Mouse (Mus musculus) limb, embryonic 11.5 days (tissue): ENCODE results near the gene Gm44973. TPM values are rescaled to one million over a fixed set of nuclear protein-coding genes. Genes with fewer than 3 reads are reported as not detected.

Source experiments
- ATAC-seq: fragments of 200-750 bp; cut with Nextera tagmentation; 2 replicates; pipeline ENCODE4 v1.8.0; 2017; ENCODE audit warnings: low read depth; ENCODE audit not compliant: insufficient number of reproducible peaks, low FRiP score, low TSS enrichment
- DNase-seq: peaks from one replicate; pipeline ENCODE4 v3.0.0-alpha.2; 2015; ENCODE audit warnings: low spot score
- H3K27ac ChIP-seq: fragments of 300-500 bp; sonication (generic); replicated peaks from 2 replicates; pipeline ENCODE4 v1.5.1; 2014; ENCODE audit warnings: low read depth, mild to moderate bottlenecking, low read length
- H3K27me3 ChIP-seq: fragments of 300-500 bp; sonication (generic); 2 replicates; pipeline ENCODE4 v1.6.1; 2014; ENCODE audit warnings: mild to moderate bottlenecking, low read length, mixed read lengths; ENCODE audit not compliant: control insufficient read depth, insufficient read depth
- H3K36me3 ChIP-seq: fragments of 300-500 bp; sonication (generic); 2 replicates; pipeline ENCODE4 v1.6.1; 2014; ENCODE audit warnings: mild to moderate bottlenecking, low read length, moderate library complexity, mixed read lengths; ENCODE audit not compliant: control insufficient read depth, insufficient read depth
- H3K4me1 ChIP-seq: fragments of 300-500 bp; sonication (generic); 2 replicates; pipeline ENCODE4 v1.6.1; 2014; ENCODE audit warnings: low read length, mixed read lengths; ENCODE audit not compliant: control insufficient read depth, insufficient read depth
- H3K4me2 ChIP-seq: fragments of 300-500 bp; sonication (generic); 2 replicates; pipeline ENCODE4 v1.6.1; 2014; ENCODE audit warnings: low read depth, mild to moderate bottlenecking, moderate library complexity; ENCODE audit not compliant: severe bottlenecking
- H3K4me3 ChIP-seq: fragments of 300-500 bp; sonication (generic); 2 replicates; pipeline ENCODE4 v1.5.1; 2014; ENCODE audit warnings: low read depth, low read length
- H3K9ac ChIP-seq: fragments of 300-500 bp; sonication (generic); 2 replicates; pipeline ENCODE4 v1.6.1; 2014; ENCODE audit warnings: mild to moderate bottlenecking, low read length
- H3K9me3 ChIP-seq: fragments of 300-500 bp; sonication (generic); 2 replicates; pipeline ENCODE4 v1.6.1; 2016; ENCODE audit warnings: low read length; ENCODE audit not compliant: control insufficient read depth
- WGBS: fragments of 180-500 bp; shearing (Covaris S2); extraction: QIAGEN DNeasy Blood & Tissue Kit; methylation state at CpG from one replicate; pipeline ENCODE4 v1.1.7; 2014; 5-methylcytosine and 5-hydroxymethylcytosine counted together
- polyA plus RNA-seq: library from polyadenylated mRNA; unstranded; fragments of >200 nt; fragmentation: Nextera tagmentation; extraction: Ambion mirVana; gene quantifications from 2 replicates; pipeline ENCODE4 v1.2.1, GENCODE M21; 2014

Gene Gm44973
- polyA plus RNA-seq, 1 experiment from 2014 or later, result 0.45 TPM

DNA sequence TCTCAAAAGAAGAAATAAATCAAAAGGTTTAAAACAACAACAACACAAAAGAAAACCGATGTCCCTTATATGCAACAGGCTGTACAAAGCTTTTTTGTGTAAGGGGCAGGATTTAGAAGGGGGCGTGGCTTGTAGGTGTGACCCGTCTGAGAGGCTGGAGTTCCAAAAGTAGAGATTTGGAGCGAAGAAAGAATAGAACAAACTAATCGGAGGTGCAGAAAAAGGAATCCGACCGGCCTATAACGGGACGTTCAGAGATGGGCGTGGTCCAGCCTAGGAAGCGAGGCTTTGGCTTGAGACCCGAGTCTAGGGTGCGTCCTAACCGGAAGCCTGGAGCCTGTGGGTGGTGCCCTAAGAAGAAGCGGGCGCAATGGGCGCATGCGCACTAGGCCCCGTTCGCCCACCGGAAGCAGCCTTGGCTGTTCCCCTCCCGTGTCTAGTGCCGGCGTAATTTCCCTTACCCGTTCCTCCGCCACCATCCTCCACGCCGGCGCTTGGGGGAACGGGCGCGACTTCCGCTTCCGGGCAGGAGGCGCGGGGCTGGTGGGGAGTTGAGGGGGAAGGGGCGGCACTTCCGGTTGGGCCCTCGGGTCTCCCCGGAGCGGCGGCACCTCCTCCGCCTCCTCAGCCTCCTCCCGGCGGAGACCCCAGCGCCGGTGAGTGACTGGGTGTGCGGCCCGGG lies 4.8 kb downstream of the Gm44973 start, which contains the start of the genes Zfp865 and Ccdc106:
TSS of gene Zfp865 (plus strand) at position 377 of the 682 bp plus-strand sequence.
TSS of gene Ccdc106 (plus strand) at position 554 of the 682 bp plus-strand sequence.
- DNase-seq, result peak; percentile 99
- WGBS, result under 1% methylated on average over 46 of the region's 49 CpGs

DNA sequence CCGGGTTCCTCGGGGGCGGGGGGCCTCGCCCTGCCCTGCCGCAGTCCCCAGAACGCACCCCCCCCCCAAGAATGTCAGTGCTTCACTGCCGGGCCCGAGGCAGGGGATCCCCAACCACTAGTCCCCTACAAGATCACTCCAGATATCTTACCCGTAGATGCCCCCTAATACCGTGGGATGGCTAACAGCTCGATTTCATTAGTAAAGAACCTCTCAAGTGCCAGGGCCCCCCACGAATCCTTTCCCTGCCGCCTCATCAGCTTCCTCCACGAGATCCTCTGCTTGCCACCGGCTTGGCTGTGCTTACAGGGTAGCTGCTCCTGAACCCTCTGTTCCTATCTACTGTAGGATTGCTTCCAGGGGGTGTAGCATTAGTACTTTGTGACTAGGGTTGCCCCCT lies 5.4 kb downstream of the Gm44973 start:
- 0% methylated on average over 9 of the region's 15 CpGs for WGBS
- H3K27ac ChIP-seq, result peak overlapping the region; percentile 92
- H3K9me3 ChIP-seq, result no peaks in the 10 kb centered on the region
- H3K4me3 ChIP-seq, result peak overlapping the region; percentile 84
- no peaks in the 10 kb centered on the region for H3K27me3 ChIP-seq
- DNase-seq (no peak), ATAC-seq (peak; percentile 17)
- H3K4me2 ChIP-seq, result peak overlapping the region; percentile 82
- H3K9ac ChIP-seq, result peak overlapping the region; percentile 93
- H3K4me1 ChIP-seq, result peaks cover 3% of the 10 kb centered on the region; the same call in 1 of the 2 replicates
- H3K36me3 ChIP-seq, result peaks cover 5% of the 10 kb centered on the region; the same call in 1 of the 2 replicates

More for the DNA sequence above, 4.8 kb downstream of the Gm44973 start, which contains the start of the genes Zfp865 and Ccdc106:
- Histone ChIP-seq H3K4me2 (peak within 1 kb of the TSS; percentile 82), H3K36me3 (peaks cover 3% of the 10 kb centered on the region; the same call in 1 of the 2 replicates), H3K9me3 (no peaks in the 10 kb centered on the region), H3K27ac (peak within 1 kb of the TSS; percentile 92), H3K4me1 (peaks cover 3% of the 10 kb centered on the region; the same call in 1 of the 2 replicates), H3K4me3 (peak within 1 kb of the TSS; percentile 84), H3K9ac (peak within 1 kb of the TSS; percentile 93), H3K27me3 (no peaks in the 10 kb centered on the region)
- peak; percentile 85 for ATAC-seq

DNA sequence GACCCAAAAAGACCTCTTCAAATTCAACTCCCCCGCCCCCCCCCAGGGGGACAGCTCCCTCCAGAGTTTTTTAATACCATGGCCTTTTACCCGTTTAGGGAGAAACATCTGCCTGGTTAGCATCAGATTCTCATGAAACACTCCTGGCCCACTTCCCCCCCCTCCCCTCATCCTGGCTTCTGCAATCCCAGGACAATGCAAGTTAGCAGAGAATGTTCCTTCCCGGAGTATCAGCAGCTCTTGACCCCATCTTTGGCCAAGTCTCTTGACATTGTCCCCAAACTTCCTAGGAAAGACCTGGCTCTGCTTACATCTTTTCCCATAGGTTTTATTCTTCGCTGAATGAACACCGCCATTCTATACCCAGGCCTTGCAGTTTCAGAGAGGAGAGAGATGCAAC lies 5.9 kb downstream of the Gm44973 start:
- ATAC-seq, result no peak
- Histone ChIP-seq H3K9ac (peak overlapping the region; percentile 93), H3K4me1 (peaks cover 3% of the 10 kb centered on the region; the same call in 1 of the 2 replicates), H3K27ac (peak overlapping the region; percentile 92; the same call in 1 of the 2 replicates), H3K27me3 (no peaks in the 10 kb centered on the region), H3K36me3 (peaks cover 5% of the 10 kb centered on the region; the same call in 1 of the 2 replicates), H3K4me3 (peak overlapping the region; percentile 84), H3K9me3 (no peaks in the 10 kb centered on the region), H3K4me2 (peak overlapping the region; percentile 82)
- 55% methylated on average over 5 of the region's 5 CpGs for WGBS
- no peak for DNase-seq

DNA sequence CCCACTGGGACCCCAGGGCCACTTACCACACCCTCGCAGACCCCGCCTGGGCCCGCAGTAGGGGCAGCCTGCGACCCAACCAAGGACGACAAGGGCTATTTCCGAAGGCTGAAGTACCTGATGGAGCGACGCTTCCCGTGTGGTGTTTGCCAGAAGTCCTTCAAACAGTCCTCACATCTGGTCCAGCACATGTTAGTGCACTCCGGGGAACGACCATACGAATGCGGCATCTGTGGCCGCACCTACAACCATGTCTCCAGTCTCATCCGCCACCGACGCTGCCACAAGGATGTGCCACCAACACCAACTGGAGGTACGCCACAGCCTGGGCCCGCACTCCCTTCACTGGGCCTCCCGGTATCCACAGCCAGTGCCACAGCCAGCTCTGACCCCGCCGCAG lies 14.2 kb downstream of the Gm44973 start:
- Histone ChIP-seq H3K4me1 (no peaks in the 10 kb centered on the region), H3K4me3 (peak overlapping the region; percentile 8; the same call in 1 of the 2 replicates), H3K36me3 (peaks cover 68% of the 10 kb centered on the region), H3K9me3 (peaks cover 40% of the 10 kb centered on the region), H3K4me2 (no peak overlapping the region), H3K9ac (no peak overlapping the region), H3K27ac (no peak overlapping the region), H3K27me3 (no peaks in the 10 kb centered on the region)
- DNase-seq, result no peak
- ATAC-seq, result no peak
- WGBS, result 93% methylated on average over 22 of the region's 22 CpGs

DNA sequence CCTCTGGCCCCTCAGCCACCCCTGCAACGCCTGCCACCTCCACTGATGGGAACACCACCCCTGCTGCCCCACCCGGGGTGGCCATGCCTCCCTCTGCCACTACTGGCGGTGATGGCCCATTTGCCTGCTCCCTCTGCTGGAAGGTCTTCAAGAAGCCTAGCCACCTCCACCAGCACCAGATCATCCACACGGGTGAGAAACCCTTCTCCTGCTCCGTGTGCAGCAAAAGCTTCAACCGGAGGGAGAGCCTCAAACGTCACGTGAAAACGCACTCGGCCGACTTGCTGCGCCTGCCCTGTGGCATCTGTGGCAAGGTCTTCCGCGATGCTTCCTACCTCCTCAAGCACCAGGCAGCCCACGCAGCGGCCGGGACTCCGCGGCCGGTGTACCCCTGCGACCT lies 14.7 kb downstream of the Gm44973 start:
- DNase-seq (no peak), ATAC-seq (no peak)
- Histone ChIP-seq H3K9ac (no peak overlapping the region), H3K4me2 (no peak overlapping the region), H3K27me3 (no peaks in the 10 kb centered on the region), H3K4me1 (no peaks in the 10 kb centered on the region), H3K27ac (no peak overlapping the region), H3K4me3 (peak overlapping the region; percentile 8; the same call in 1 of the 2 replicates), H3K9me3 (peaks cover 40% of the 10 kb centered on the region), H3K36me3 (peaks cover 68% of the 10 kb centered on the region)
- 88% methylated on average over 21 of the region's 21 CpGs for WGBS

GRCm38 (mm10) chr7:5030554-5031275 lies 15.4 kb downstream of the Gm44973 start:
- Histone ChIP-seq H3K4me1 (no peaks in the 10 kb centered on the region), H3K4me3 (no peak overlapping the region), H3K9ac (no peak overlapping the region), H3K27me3 (no peaks in the 10 kb centered on the region), H3K9me3 (peaks cover 40% of the 10 kb centered on the region), H3K4me2 (no peak overlapping the region), H3K36me3 (peaks cover 66% of the 10 kb centered on the region), H3K27ac (no peak overlapping the region)
- WGBS, result 83% methylated on average over 63 of the region's 63 CpGs
- ATAC-seq (no peak), DNase-seq (no peak)

GRCm38 (mm10) chr7:5031496-5031895 lies 16.2 kb downstream of the Gm44973 start:
- H3K4me2 ChIP-seq, result no peak overlapping the region
- ATAC-seq, result no peak
- H3K4me3 ChIP-seq, result no peak overlapping the region
- no peak for DNase-seq
- peaks cover 43% of the 10 kb centered on the region for H3K9me3 ChIP-seq
- no peak overlapping the region for H3K9ac ChIP-seq
- H3K36me3 ChIP-seq, result peaks cover 71% of the 10 kb centered on the region
- no peaks in the 10 kb centered on the region for H3K4me1 ChIP-seq
- H3K27ac ChIP-seq, result no peak overlapping the region
- no peaks in the 10 kb centered on the region for H3K27me3 ChIP-seq
- 73% methylated on average over 45 of the region's 46 CpGs for WGBS

DNA sequence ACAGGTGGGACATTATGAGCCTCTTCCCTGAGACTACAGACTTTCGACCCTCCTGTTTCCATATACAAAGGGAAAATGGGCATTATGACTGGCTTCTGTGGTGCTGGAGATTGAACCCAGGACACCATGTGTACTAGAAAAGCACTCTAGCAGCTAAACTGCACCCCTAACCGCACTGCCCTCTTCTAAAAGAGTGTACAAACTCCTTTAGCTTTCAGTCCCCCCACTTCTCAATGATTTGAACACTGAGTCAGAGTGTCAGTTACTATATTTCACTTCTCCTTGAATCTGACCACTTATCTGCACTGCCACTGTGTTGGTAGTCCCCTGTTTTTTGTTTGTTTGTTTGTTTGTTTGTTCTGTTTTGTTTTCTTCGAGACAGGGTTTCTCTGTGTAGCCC lies 18.5 kb downstream of the Gm44973 start, which contains the start of gene 4632433K11Rik:
TSS of gene 4632433K11Rik (plus strand) at position 301 of the 400 bp plus-strand sequence.
- H3K9me3 ChIP-seq, result peaks cover 43% of the 10 kb centered on the region
- H3K27ac ChIP-seq, result no peak within 1 kb of the TSS

More for the DNA sequence above, 18.5 kb downstream of the Gm44973 start, which contains the start of gene 4632433K11Rik:
- Histone ChIP-seq H3K36me3 (peaks cover 56% of the 10 kb centered on the region), H3K9ac (no peak within 1 kb of the TSS), H3K4me3 (no peak within 1 kb of the TSS), H3K27me3 (no peaks in the 10 kb centered on the region), H3K4me1 (no peaks in the 10 kb centered on the region), H3K4me2 (no peak within 1 kb of the TSS)
- ATAC-seq (no peak), DNase-seq (no peak)
- WGBS, result 91% methylated on average over 3 of the region's 3 CpGs
